Mouse (Mus musculus): ENCODE measurements around the gene P4htm. TPM values are rescaled to one million over a fixed set of nuclear protein-coding genes. Genes with fewer than 3 reads are reported as not detected.

Gene P4htm
- total RNA-seq, 1 experiment: 13.7 TPM

GRCm38 (mm10) chr9:108577934-108578544 lies 19.4 kb downstream of the P4htm start:
- peaks cover 12% of the 10 kb centered on the region for H3K36me3 ChIP-seq (ENCODE audit: control insufficient read depth, insufficient read depth, low read length, poor library complexity, severe bottlenecking)
- peak overlapping the region; percentile 76 to 96 for H3K4me3 ChIP-seq (ENCODE audit: insufficient read depth in 1 of 2, low read depth in 1 of 2, low read length in 2 of 2, poor library complexity in 1 of 2, severe bottlenecking in 1 of 2)
- peaks cover 6 to 42% of the 10 kb centered on the region in 2 experiments; a peak in 3 of 4 replicates for H3K4me1 ChIP-seq (ENCODE audit: control insufficient read depth in 2 of 2, insufficient read depth in 2 of 2, low read length in 2 of 2, poor library complexity in 1 of 2)
- in situ Hi-C loops (cut with MboI; ENCODE audit: low sequenced_read_pairs in 2 of 2, unreplicated experiment in 2 of 2): no loop called here
- no peak for DNase-seq (ENCODE audit: low read depth, low spot score)
- peak overlapping the region; percentile 86 for H3K27ac ChIP-seq (ENCODE audit: insufficient read depth, low read depth, low read length, poor library complexity, severe bottlenecking)
- H3K9me3 ChIP-seq (ENCODE audit: control insufficient read depth, insufficient read depth, low read depth, low read length): no peaks in the 10 kb centered on the region
- TF ChIP-seq ZNF384 (IDR thresholded peaks at IDR 0.05; ENCODE audit: low read depth, low read length) (peak; percentile 87), MAFK (IDR thresholded peaks at IDR 0.05; ENCODE audit: insufficient read depth, low read depth, low read length) (no peak)
- H3K9ac ChIP-seq (ENCODE audit: insufficient read depth, low read depth, low read length, poor library complexity, severe bottlenecking): peak overlapping the region; percentile 96

- H3K27ac ChIP-seq (ENCODE audit: insufficient read depth, low read depth, low read length, poor library complexity, severe bottlenecking): no peak overlapping the region
- no peak overlapping the region for H3K9ac ChIP-seq (ENCODE audit: insufficient read depth, low read depth, low read length, poor library complexity, severe bottlenecking)
Observed at GRCm38 (mm10) chr9:108577025-108577424, 20.4 kb downstream of the P4htm start.

GRCm38 (mm10) chr9:108575321-108576297 lies 21.9 kb downstream of the P4htm start:
- no peak overlapping the region for H3K27ac ChIP-seq (ENCODE audit: insufficient read depth, low read depth, low read length, poor library complexity, severe bottlenecking)
- peaks cover 35% of the 10 kb centered on the region for H3K36me3 ChIP-seq (ENCODE audit: control insufficient read depth, insufficient read depth, low read length, poor library complexity, severe bottlenecking)

More at GRCm38 (mm10) chr9:108577025-108577424, 20.4 kb downstream of the P4htm start:
- Histone ChIP-seq H3K4me3 (ENCODE audit: insufficient read depth in 1 of 2, low read depth in 1 of 2, low read length in 2 of 2, poor library complexity in 1 of 2, severe bottlenecking in 1 of 2) (0 out of 4 replicates have a peak overlapping the region, but pooled peaks of 1 of the 2 experiments have one; percentile 76), H3K4me1 (ENCODE audit: control insufficient read depth in 2 of 2, insufficient read depth in 2 of 2, low read length in 2 of 2, poor library complexity in 1 of 2) (peaks cover 6 to 43% of the 10 kb centered on the region in 2 experiments; a peak in 3 of 4 replicates), H3K36me3 (ENCODE audit: control insufficient read depth, insufficient read depth, low read length, poor library complexity, severe bottlenecking) (peaks cover 22% of the 10 kb centered on the region), H3K9me3 (ENCODE audit: control insufficient read depth, insufficient read depth, low read depth, low read length) (no peaks in the 10 kb centered on the region)
- TF ChIP-seq CHD2 (IDR thresholded peaks at IDR 0.05; ENCODE audit: low read depth, low read length) (no peak), MAFK (IDR thresholded peaks at IDR 0.05; ENCODE audit: insufficient read depth, low read depth, low read length) (no peak), ZNF384 (IDR thresholded peaks at IDR 0.05; ENCODE audit: low read depth, low read length) (no peak), ZC3H11A (IDR thresholded peaks at IDR 0.05; ENCODE audit: borderline replicate concordance, low read depth, low read length) (no peak), HCFC1 (IDR thresholded peaks at IDR 0.05; ENCODE audit: borderline replicate concordance, insufficient read depth, low read length) (no peak)
- DNase-seq (ENCODE audit: low read depth, low spot score): no peak
- in situ Hi-C loops (cut with MboI; ENCODE audit: low sequenced_read_pairs in 2 of 2, unreplicated experiment in 2 of 2): no loop called here

DNA sequence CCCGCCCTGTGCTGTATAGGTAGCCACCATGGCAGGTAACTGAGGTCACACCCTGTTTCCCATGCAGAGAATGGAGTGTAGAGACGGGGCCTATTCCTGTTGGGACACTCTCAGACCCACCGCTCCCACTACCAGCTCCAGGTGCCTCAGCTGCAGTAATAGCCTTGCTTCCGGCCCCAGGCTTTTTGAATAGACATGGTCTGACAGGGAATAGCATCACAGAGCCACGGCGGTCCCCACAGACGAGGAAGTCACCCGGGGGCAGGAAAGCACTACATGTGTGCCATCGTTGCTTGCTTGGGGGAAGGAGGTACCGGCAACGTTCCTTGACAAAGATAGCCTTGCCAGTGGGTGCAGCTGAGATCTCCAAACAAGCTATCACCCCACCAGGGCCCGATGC lies 22.5 kb downstream of the P4htm start:
- H3K36me3 ChIP-seq (ENCODE audit: control insufficient read depth, insufficient read depth, low read length, poor library complexity, severe bottlenecking): peaks cover 35% of the 10 kb centered on the region

More at GRCm38 (mm10) chr9:108575321-108576297, 21.9 kb downstream of the P4htm start:
- Histone ChIP-seq H3K4me1 (ENCODE audit: control insufficient read depth in 2 of 2, insufficient read depth in 2 of 2, low read length in 2 of 2, poor library complexity in 1 of 2) (peaks cover 6 to 50% of the 10 kb centered on the region in 2 experiments; a peak in 3 of 4 replicates), H3K9ac (ENCODE audit: insufficient read depth, low read depth, low read length, poor library complexity, severe bottlenecking) (no peak overlapping the region), H3K4me3 (ENCODE audit: insufficient read depth in 1 of 2, low read depth in 1 of 2, low read length in 2 of 2, poor library complexity in 1 of 2, severe bottlenecking in 1 of 2) (0 out of 4 replicates have a peak overlapping the region, but pooled peaks of 1 of the 2 experiments have one; percentile 17), H3K9me3 (ENCODE audit: control insufficient read depth, insufficient read depth, low read depth, low read length) (no peaks in the 10 kb centered on the region)
- TF ChIP-seq MAFK (IDR thresholded peaks at IDR 0.05; ENCODE audit: insufficient read depth, low read depth, low read length) (no peak), CHD2 (IDR thresholded peaks at IDR 0.05; ENCODE audit: low read depth, low read length) (no peak), HCFC1 (IDR thresholded peaks at IDR 0.05; ENCODE audit: borderline replicate concordance, insufficient read depth, low read length) (no peak), ZNF384 (IDR thresholded peaks at IDR 0.05; ENCODE audit: low read depth, low read length) (no peak), ZC3H11A (IDR thresholded peaks at IDR 0.05; ENCODE audit: borderline replicate concordance, low read depth, low read length) (no peak)
- DNase-seq (ENCODE audit: low read depth, low spot score): no peak
- in situ Hi-C loops (cut with MboI; ENCODE audit: low sequenced_read_pairs in 2 of 2, unreplicated experiment in 2 of 2): no loop called here

More for the DNA sequence above, 22.5 kb downstream of the P4htm start:
- Histone ChIP-seq H3K4me3 (ENCODE audit: insufficient read depth in 1 of 2, low read depth in 1 of 2, low read length in 2 of 2, poor library complexity in 1 of 2, severe bottlenecking in 1 of 2) (0 out of 4 replicates have a peak overlapping the region, but pooled peaks of 1 of the 2 experiments have one; percentile 17), H3K9me3 (ENCODE audit: control insufficient read depth, insufficient read depth, low read depth, low read length) (no peaks in the 10 kb centered on the region), H3K4me1 (ENCODE audit: control insufficient read depth in 2 of 2, insufficient read depth in 2 of 2, low read length in 2 of 2, poor library complexity in 1 of 2) (peaks cover 6 to 49% of the 10 kb centered on the region in 2 experiments; a peak in 3 of 4 replicates), H3K9ac (ENCODE audit: insufficient read depth, low read depth, low read length, poor library complexity, severe bottlenecking) (no peak overlapping the region), H3K27ac (ENCODE audit: insufficient read depth, low read depth, low read length, poor library complexity, severe bottlenecking) (no peak overlapping the region)
- DNase-seq (ENCODE audit: low read depth, low spot score): no peak
- TF ChIP-seq MAFK (IDR thresholded peaks at IDR 0.05; ENCODE audit: insufficient read depth, low read depth, low read length) (no peak), ZNF384 (IDR thresholded peaks at IDR 0.05; ENCODE audit: low read depth, low read length) (no peak), ZC3H11A (IDR thresholded peaks at IDR 0.05; ENCODE audit: borderline replicate concordance, low read depth, low read length) (no peak), HCFC1 (IDR thresholded peaks at IDR 0.05; ENCODE audit: borderline replicate concordance, insufficient read depth, low read length) (no peak), CHD2 (IDR thresholded peaks at IDR 0.05; ENCODE audit: low read depth, low read length) (no peak)
- in situ Hi-C loops (cut with MboI; ENCODE audit: low sequenced_read_pairs in 2 of 2, unreplicated experiment in 2 of 2): no loop called here
